Mouse (Mus musculus): ENCODE data around the gene Smarca5. TPM values are rescaled to one million over a fixed set of nuclear protein-coding genes. Genes with fewer than 3 reads are reported as not detected.
A peak's percentile ranks its signal among the peaks of the same experiment; 100 is the strongest.

Gene Smarca5
- total and polyA plus RNA-seq, 3 experiments: 54.4 to 109 (median 96.6) TPM

DNA sequence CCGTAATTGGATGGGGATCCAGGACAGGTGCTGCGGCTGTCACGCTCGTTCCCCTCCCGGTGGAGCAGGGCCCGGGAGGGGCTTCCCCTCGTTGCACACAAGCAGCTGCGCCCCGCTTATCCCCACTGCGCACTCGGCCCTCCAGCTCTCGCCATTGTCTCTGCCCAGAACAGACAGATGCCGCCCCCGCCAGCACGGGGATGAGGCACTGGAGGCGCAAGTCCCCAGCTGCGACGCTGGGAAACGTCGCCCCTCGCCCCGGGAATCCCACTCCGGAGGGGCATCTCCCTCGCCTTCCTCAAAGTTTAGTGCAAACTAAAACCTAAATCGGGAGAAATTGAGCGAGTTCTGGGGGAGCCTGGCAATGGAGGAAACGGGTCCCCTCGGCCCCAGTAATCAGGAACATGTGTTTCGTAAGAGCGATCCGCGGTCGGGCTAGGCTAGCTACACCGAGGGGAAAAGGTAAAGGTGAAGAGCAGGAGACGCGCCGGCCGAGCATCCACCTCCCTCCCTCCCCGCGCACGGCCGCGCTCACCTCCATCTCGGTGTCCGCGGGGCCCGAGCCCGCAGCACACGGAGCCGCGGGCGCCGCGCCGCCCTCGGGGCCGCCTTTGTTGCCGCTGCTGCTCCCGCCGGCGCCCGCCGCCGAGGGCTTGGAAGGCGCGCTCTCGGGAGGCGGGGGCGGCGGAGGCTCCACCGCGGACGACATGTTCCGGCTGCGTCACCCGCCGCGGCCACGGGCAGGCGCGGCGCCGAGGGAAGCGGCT, 726 bp downstream of the Smarca5 start (continued):
- TF ChIP-seq UBTF (IDR thresholded peaks at IDR 0.05; ENCODE audit: low read depth, low read length): peak; percentile 64

DNA sequence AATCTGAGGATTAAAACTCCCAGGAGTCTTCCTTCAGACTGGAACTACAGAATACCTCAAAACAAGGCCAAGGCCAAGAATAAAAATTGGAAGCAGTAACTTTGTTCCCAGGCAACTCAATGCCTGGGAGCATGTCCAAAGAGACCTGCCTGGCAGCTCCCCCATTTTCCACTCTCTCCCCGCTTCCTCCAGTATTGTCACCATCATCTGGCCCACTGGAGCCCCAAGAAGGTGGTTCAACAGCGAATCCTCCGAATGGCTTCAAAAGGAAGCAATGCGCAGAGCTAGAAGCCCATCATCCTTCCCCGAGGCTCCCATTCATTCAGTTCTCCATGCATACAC, 1.3 kb downstream of the Smarca5 start:
- TF ChIP-seq MAFK (IDR thresholded peaks at IDR 0.05; ENCODE audit: insufficient replicate concordance, low read length) (no peak), PAX5 (IDR thresholded peaks at IDR 0.05; ENCODE audit: low read length) (no peak), MXI1 (IDR thresholded peaks at IDR 0.05; ENCODE audit: low read depth, low read length) (no peak), ZC3H11A (IDR thresholded peaks at IDR 0.05; ENCODE audit: low read depth, low read length) (no peak)
- H3K9me3 ChIP-seq (replicated peaks; ENCODE audit: low read length): no peaks in the 10 kb centered on the region
- peak overlapping the region; percentile 88 for H3K9ac ChIP-seq (ENCODE audit: insufficient read depth, low read depth)
- H3K4me1 ChIP-seq (ENCODE audit: control insufficient read depth in 1 of 2, insufficient read depth in 2 of 2): peaks cover 3 to 26% of the 10 kb centered on the region in 2 experiments; a peak in 3 of 4 replicates
- in situ Hi-C loops (cut with MboI; ENCODE audit: low pct_ligation_motif_present, low pct_unique_long_range_greater_than_20kb, low sequenced_read_pairs) (no loop called here), dilution Hi-C loops (cut with MboI; ENCODE audit: extremely low pct_ligation_motif_present, extremely low pct_unique_long_range_greater_than_20kb, low sequenced_read_pairs) (no loop called here)
- DNase-seq (ENCODE audit: extremely low read depth): no peak
- peak overlapping the region; percentile 82 for H3K4me2 ChIP-seq (ENCODE audit: insufficient read depth, low read depth, poor library complexity, severe bottlenecking)
- H3K27ac ChIP-seq (ENCODE audit: insufficient read depth, low read depth): peak overlapping the region; percentile 90
- peak overlapping the region; percentile 79 to 95 (median 87) for H3K4me3 ChIP-seq (replicated peaks in 1 of 3; ENCODE audit: low read depth in 2 of 3, low read length in 2 of 3, poor library complexity in 1 of 3)
- H3K36me3 ChIP-seq (replicated peaks in 1 of 2; ENCODE audit: control insufficient read depth in 1 of 2, insufficient read depth in 1 of 2, low read length in 1 of 2): peaks cover 9 to 21% of the 10 kb centered on the region in 2 experiments
- peaks cover 33% of the 10 kb centered on the region for H3K79me2 ChIP-seq (replicated peaks; ENCODE audit: control insufficient read depth, extremely low read depth, insufficient read depth, poor library complexity, severe bottlenecking)
- H3K27me3 ChIP-seq (replicated peaks): no peaks in the 10 kb centered on the region

- peaks cover 5 to 34% of the 10 kb centered on the region in 2 experiments for H3K4me1 ChIP-seq (ENCODE audit: control insufficient read depth in 1 of 2, insufficient read depth in 2 of 2)
- no peaks in the 10 kb centered on the region for H3K9me3 ChIP-seq (replicated peaks; ENCODE audit: low read length)
- dilution Hi-C loops (cut with MboI; ENCODE audit: extremely low pct_ligation_motif_present, extremely low pct_unique_long_range_greater_than_20kb, low sequenced_read_pairs): no loop called here
- no peak overlapping the region for H3K4me2 ChIP-seq (ENCODE audit: insufficient read depth, low read depth, poor library complexity, severe bottlenecking)
- no peak overlapping the region for H3K4me3 ChIP-seq (replicated peaks in 1 of 3; ENCODE audit: low read depth in 2 of 3, low read length in 2 of 3, poor library complexity in 1 of 3)
- in situ Hi-C loops (cut with MboI; ENCODE audit: low pct_ligation_motif_present, low pct_unique_long_range_greater_than_20kb, low sequenced_read_pairs): no loop called here
- no peaks in the 10 kb centered on the region for H3K27me3 ChIP-seq (replicated peaks)
- H3K36me3 ChIP-seq (replicated peaks in 1 of 2; ENCODE audit: control insufficient read depth in 1 of 2, insufficient read depth in 1 of 2, low read length in 1 of 2): peaks cover 28 to 56% of the 10 kb centered on the region in 2 experiments
- no peak overlapping the region for H3K27ac ChIP-seq (ENCODE audit: insufficient read depth, low read depth)
- peaks cover 35% of the 10 kb centered on the region for H3K79me2 ChIP-seq (replicated peaks; ENCODE audit: control insufficient read depth, extremely low read depth, insufficient read depth, poor library complexity, severe bottlenecking)
- H3K9ac ChIP-seq (ENCODE audit: insufficient read depth, low read depth): no peak overlapping the region
- peak; percentile 65 for DNase-seq (ENCODE audit: extremely low read depth)
- TF ChIP-seq KAT2A (IDR thresholded peaks at IDR 0.05; ENCODE audit: insufficient replicate concordance, low read length) (no peak), BHLHE40 (IDR thresholded peaks at IDR 0.05; ENCODE audit: low read depth, low read length) (no peak), POLR2A (IDR thresholded peaks at IDR 0.05; ENCODE audit: low read depth, low read length) (no peak), ETS1 (conservative IDR thresholded peaks at IDR 0.05; ENCODE audit: low read depth, low read length) (peak; percentile 37), MYC (IDR thresholded peaks at IDR 0.05; ENCODE audit: low read depth, low read length) (0 out of 2 replicates have a peak, but pooled peaks have one; percentile 19), CHD1 (IDR thresholded peaks at IDR 0.05; ENCODE audit: low read depth, low read length) (no peak), HCFC1 (IDR thresholded peaks at IDR 0.05; ENCODE audit: low read depth, low read length) (no peak), MAFK (IDR thresholded peaks at IDR 0.05; ENCODE audit: insufficient replicate concordance, low read length) (no peak), MAZ (IDR thresholded peaks at IDR 0.05; ENCODE audit: low read depth, low read length) (no peak), MEF2A (IDR thresholded peaks at IDR 0.05; ENCODE audit: borderline replicate concordance, low read depth, low read length) (no peak), IRF4 (IDR thresholded peaks at IDR 0.05; ENCODE audit: low read depth, low read length) (peak; percentile 94), POLR2AphosphoS2 (IDR thresholded peaks at IDR 0.05; ENCODE audit: low read depth, low read length) (no peak), CTCF (conservative IDR thresholded peaks at IDR 0.05 in 1 of 2, IDR thresholded peaks at IDR 0.05 in 1 of 2; ENCODE audit: low read depth in 2 of 2, low read length in 2 of 2) (no peak), SIN3A (IDR thresholded peaks at IDR 0.05; ENCODE audit: low read length) (no peak), PAX5 (IDR thresholded peaks at IDR 0.05; ENCODE audit: low read length) (no peak), MXI1 (IDR thresholded peaks at IDR 0.05; ENCODE audit: low read depth, low read length) (no peak), NELFE (IDR thresholded peaks at IDR 0.05; ENCODE audit: low read depth, low read length) (no peak), UBTF (IDR thresholded peaks at IDR 0.05; ENCODE audit: low read depth, low read length) (no peak), ZC3H11A (IDR thresholded peaks at IDR 0.05; ENCODE audit: low read depth, low read length) (no peak), SMC3 (IDR thresholded peaks at IDR 0.05; ENCODE audit: low read depth, low read length) (no peak), USF1 (IDR thresholded peaks at IDR 0.05; ENCODE audit: low read depth, low read length) (no peak), RCOR1 (conservative IDR thresholded peaks at IDR 0.05; ENCODE audit: low read depth, low read length) (no peak), MAX (IDR thresholded peaks at IDR 0.05; ENCODE audit: low read length) (no peak), E2F4 (IDR thresholded peaks at IDR 0.05; ENCODE audit: insufficient replicate concordance, low read depth, low read length) (no peak), ELF1 (IDR thresholded peaks at IDR 0.05; ENCODE audit: low read depth, low read length) (no peak), CHD2 (IDR thresholded peaks at IDR 0.05; ENCODE audit: low read length) (no peak), ZNF384 (IDR thresholded peaks at IDR 0.05; ENCODE audit: low read depth, low read length) (no peak), JUND (conservative IDR thresholded peaks at IDR 0.05; ENCODE audit: low read depth, low read length) (peak; percentile 95), NRF1 (IDR thresholded peaks at IDR 0.05; ENCODE audit: low read depth, low read length) (no peak), TCF12 (IDR thresholded peaks at IDR 0.05; ENCODE audit: low read depth, low read length) (no peak)
These were observed 7.0 kb downstream of the Smarca5 start for GRCm38 (mm10) chr8:80732326-80732725.

All from CH12.LX (cell line).